9 mouse cellular contexts compared by ENCODE assay signal in genomic region chr12:16718660-16719315, GRCm38 (mm10).
DNase-seq lines count a peak whose midpoint lies in the region; ATAC-seq and TF ChIP-seq lines count a peak whose summit lies in the region.
"Had no signal": no experiment of that assay in that cellular context is flagged by ENCODE, and none has a peak within 500 bp of the region (broad histone marks: within the 10 kb centered on the region; RNA-seq: fewer than 3 reads in every experiment).

No protein-coding gene starts in this region.

- WGBS in forebrain, embryonic 10.5 days: 52% methylated on average over 8 of the region's 8 CpGs
- 47% methylated on average over 8 of the region's 8 CpGs for WGBS in hindbrain, embryonic 15.5 days
- 49% methylated on average over 8 of the region's 8 CpGs for WGBS in midbrain, postnatal 0 days

- no peak for TF ChIP-seq POLR2A in testis, adult 2 months (IDR thresholded peaks at IDR 0.05; ENCODE audit: control insufficient read depth, low read depth, low read length)

- DNase-seq in layer of hippocampus, adult 11-12 months (ENCODE audit: low spot score): peak; percentile 52
- no peak for DNase-seq in layer of hippocampus, adult 9-11 months
- peak; percentile 80 for DNase-seq in adrenal gland, postnatal 10 days
- peak; percentile 75 for DNase-seq in forebrain, embryonic 10.5 days (ENCODE audit: extremely low spot score, low spot score)
- DNase-seq in left cerebral cortex, postnatal 4 days: peak; percentile 57
- peak; percentile 82 for DNase-seq in midbrain, postnatal 0 days (ENCODE audit: low spot score)

- H3K27ac ChIP-seq in forebrain, embryonic 10.5 days: no peak overlapping the region
- no peak overlapping the region for H3K27ac ChIP-seq in hindbrain, embryonic 15.5 days (replicated peaks)
- H3K27ac ChIP-seq in midbrain, postnatal 0 days (ENCODE audit: low read depth, low read length): no peak overlapping the region
- no peak overlapping the region for H3K27ac ChIP-seq in testis, adult 2 months (ENCODE audit: control insufficient read depth, insufficient read depth, low read depth, low read length)

- intact Hi-C loops in left cerebral cortex, postnatal 4 days (cut with DNase I): no loop called here

- no peak overlapping the region for H3K4me2 ChIP-seq in hindbrain, embryonic 15.5 days
- no peak overlapping the region for H3K4me2 ChIP-seq in midbrain, postnatal 0 days (ENCODE audit: low read depth, low read length, poor library complexity, severe bottlenecking)

- no peak overlapping the region for H3K4me3 ChIP-seq in forebrain, embryonic 10.5 days
- H3K4me3 ChIP-seq in hindbrain, embryonic 15.5 days: no peak overlapping the region
- no peak overlapping the region for H3K4me3 ChIP-seq in midbrain, postnatal 0 days (ENCODE audit: low read depth, low read length)
- H3K4me3 ChIP-seq in testis, adult 2 months (ENCODE audit: control insufficient read depth, low read depth, low read length): no peak overlapping the region
- H3K4me3 ChIP-seq: megakaryocyte, embryonic 14.5 days had no signal

- H3K9ac ChIP-seq in hindbrain, embryonic 15.5 days: no peak overlapping the region
- H3K9ac ChIP-seq in midbrain, postnatal 0 days (replicated peaks; ENCODE audit: low read length, poor library complexity, severe bottlenecking): no peak overlapping the region

- H3K9me3 ChIP-seq in forebrain, embryonic 10.5 days: no peaks in the 10 kb centered on the region
- no peaks in the 10 kb centered on the region for H3K9me3 ChIP-seq in hindbrain, embryonic 15.5 days
- H3K9me3 ChIP-seq in midbrain, postnatal 0 days (ENCODE audit: low read length): no peaks in the 10 kb centered on the region
- H3K9me3 ChIP-seq: megakaryocyte, embryonic 14.5 days had no signal

- peaks cover 8% of the 10 kb centered on the region for H3K4me1 ChIP-seq in forebrain, embryonic 10.5 days
- H3K4me1 ChIP-seq in hindbrain, embryonic 15.5 days (replicated peaks): no peaks in the 10 kb centered on the region
- H3K4me1 ChIP-seq in midbrain, postnatal 0 days (ENCODE audit: insufficient read depth, low read length): no peaks in the 10 kb centered on the region
- no peaks in the 10 kb centered on the region for H3K4me1 ChIP-seq in testis, adult 2 months (ENCODE audit: control insufficient read depth, insufficient read depth, low read length)

- H3K36me3 ChIP-seq in forebrain, embryonic 10.5 days (replicated peaks): peaks cover 75% of the 10 kb centered on the region
- H3K36me3 ChIP-seq in hindbrain, embryonic 15.5 days: no peaks in the 10 kb centered on the region
- H3K36me3 ChIP-seq in midbrain, postnatal 0 days (ENCODE audit: insufficient read depth, low read length): no peaks in the 10 kb centered on the region
- no peaks in the 10 kb centered on the region for H3K36me3 ChIP-seq in testis, adult 2 months (ENCODE audit: control insufficient read depth, insufficient read depth, low read length)

- peak; percentile 92 for TF ChIP-seq CTCF in midbrain, postnatal 0 days (IDR thresholded peaks at IDR 0.05)
- peak; percentile 73; the same call in 1 of the 2 replicates for TF ChIP-seq CTCF in testis, adult 2 months (IDR thresholded peaks at IDR 0.05; ENCODE audit: control insufficient read depth, insufficient read depth, insufficient replicate concordance, low read depth, low read length)

- ATAC-seq in hindbrain, embryonic 15.5 days (ENCODE audit: low FRiP score, low read depth): peak; percentile 65; the same call in 1 of the 2 replicates
- ATAC-seq in midbrain, postnatal 0 days (ENCODE audit: low FRiP score): 0 out of 2 replicates have a peak, but pooled peaks have one; percentile 14

- H3K27me3 ChIP-seq in forebrain, embryonic 10.5 days (ENCODE audit: poor library complexity, severe bottlenecking): no peaks in the 10 kb centered on the region
- no peaks in the 10 kb centered on the region for H3K27me3 ChIP-seq in hindbrain, embryonic 15.5 days
- H3K27me3 ChIP-seq in midbrain, postnatal 0 days (ENCODE audit: insufficient read depth, low read length): no peaks in the 10 kb centered on the region
- no peaks in the 10 kb centered on the region for H3K27me3 ChIP-seq in testis, adult 2 months (ENCODE audit: control insufficient read depth, insufficient read depth, low read length)
